Mouse (Mus musculus): Measurements from ENCODE around the gene Icam4.

- TF ChIP-seq CTCF (conservative IDR thresholded peaks at IDR 0.05 in 1 of 2, IDR thresholded peaks at IDR 0.05 in 1 of 2; ENCODE audit: low read depth in 2 of 2, low read length in 2 of 2) (no peak), POLR2A (IDR thresholded peaks at IDR 0.05; ENCODE audit: low read depth, low read length) (no peak), EP300 (IDR thresholded peaks at IDR 0.05; ENCODE audit: low read length) (no peak), ETS1 (conservative IDR thresholded peaks at IDR 0.05; ENCODE audit: low read depth, low read length) (no peak), MYC (IDR thresholded peaks at IDR 0.05; ENCODE audit: low read depth, low read length) (no peak), RCOR1 (conservative IDR thresholded peaks at IDR 0.05; ENCODE audit: low read depth, low read length) (0 out of 2 replicates have a peak, but pooled peaks have one; percentile 21), CHD2 (IDR thresholded peaks at IDR 0.05; ENCODE audit: low read length) (no peak), MAX (IDR thresholded peaks at IDR 0.05; ENCODE audit: low read length) (no peak), ZMIZ1 (IDR thresholded peaks at IDR 0.05; ENCODE audit: low read depth, low read length) (no peak), ZC3H11A (IDR thresholded peaks at IDR 0.05; ENCODE audit: low read depth, low read length) (no peak), JUND (conservative IDR thresholded peaks at IDR 0.05; ENCODE audit: low read depth, low read length) (no peak)
Measured at GRCm38 (mm10) chr9:21031896-21032351, 2.8 kb downstream of the Icam4 start, which contains the start of gene Icam5.

Measured in CH12.LX (cell line).